Mouse (Mus musculus) bone marrow, adult 2 months (tissue): ENCODE results near the gene Aox2.

Experiments
- CTCF ChIP-seq: fragments of 200-500 bp; IDR thresholded peaks from 2 replicates; pipeline ENCODE4 v1.5.1; 2011; ENCODE audit warnings: low read length, control low read depth; ENCODE audit not compliant: control insufficient read depth, insufficient read depth
- POLR2A ChIP-seq: fragments of 200-500 bp; IDR thresholded peaks from 2 replicates; pipeline ENCODE4 v1.6.1; 2011; ENCODE audit warnings: low read depth, mild to moderate bottlenecking, control low read depth, low read length, borderline replicate concordance; ENCODE audit not compliant: control insufficient read depth

DNA sequence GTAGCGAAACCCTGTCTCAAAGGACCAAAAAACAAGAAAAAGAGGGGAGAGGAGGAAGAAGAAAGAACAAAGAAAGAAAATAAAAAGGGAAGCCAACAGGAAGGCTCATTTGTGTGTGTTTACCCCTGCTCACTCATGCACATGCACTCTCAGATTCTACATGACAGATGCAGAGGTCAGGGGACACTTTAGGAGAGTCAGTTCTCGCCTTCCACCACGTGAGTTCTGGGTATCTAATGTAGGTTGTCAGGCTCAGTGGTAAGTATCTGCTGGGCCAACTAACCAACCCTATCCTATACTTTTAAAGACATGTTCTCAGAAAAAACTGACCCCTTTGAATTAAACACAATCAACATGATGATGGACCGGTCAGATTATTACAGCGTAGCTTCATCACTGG is 66.4 kb downstream of the Aox2 start:
- TF ChIP-seq POLR2A (no peak), CTCF (no peak)
